Mouse (Mus musculus) hindbrain, embryonic 13.5 days (tissue): Measurements from ENCODE around the gene Xkr8. TPM values are rescaled to one million over a fixed set of nuclear protein-coding genes. Genes with fewer than 3 reads are reported as not detected.

ENCODE experiments used
- ATAC-seq: fragments of 200-750 bp; cut with Nextera tagmentation; 2 replicates; pipeline ENCODE4 v1.8.0; 2017; ENCODE audit warnings: moderate TSS enrichment; ENCODE audit not compliant: low FRiP score
- H3K27ac ChIP-seq: fragments of 300-500 bp; sonication (generic); 2 replicates; pipeline ENCODE4 v1.5.1; 2015; ENCODE audit warnings: inconsistent platforms, mild to moderate bottlenecking, moderate library complexity
- H3K27me3 ChIP-seq: fragments of 300-500 bp; sonication (generic); 2 replicates; pipeline ENCODE4 v1.6.1; 2015; ENCODE audit warnings: mild to moderate bottlenecking, inconsistent platforms
- H3K36me3 ChIP-seq: fragments of 300-500 bp; sonication (generic); 2 replicates; pipeline ENCODE4 v1.6.1; 2015; ENCODE audit warnings: mild to moderate bottlenecking, inconsistent platforms
- H3K4me1 ChIP-seq: fragments of 300-500 bp; sonication (generic); replicated peaks from 2 replicates; pipeline ENCODE4 v1.6.1; 2015; ENCODE audit warnings: inconsistent platforms
- H3K4me2 ChIP-seq: fragments of 300-500 bp; sonication (generic); 2 replicates; pipeline ENCODE4 v1.6.1; 2015; ENCODE audit warnings: inconsistent platforms, mild to moderate bottlenecking, moderate library complexity
- H3K4me3 ChIP-seq: fragments of 300-500 bp; sonication (generic); 2 replicates; pipeline ENCODE4 v1.5.1; 2015; ENCODE audit warnings: mild to moderate bottlenecking, inconsistent platforms
- H3K9ac ChIP-seq: fragments of 300-500 bp; sonication (generic); 2 replicates; pipeline ENCODE4 v1.6.1; 2015; ENCODE audit warnings: mild to moderate bottlenecking, inconsistent platforms
- H3K9me3 ChIP-seq: fragments of 300-500 bp; sonication (generic); 2 replicates; pipeline ENCODE4 v1.6.1; 2016; ENCODE audit warnings: inconsistent platforms
- WGBS: fragments of 180-500 bp; shearing (Covaris S2); methylation state at CpG from one replicate; pipeline ENCODE4 v1.1.7; 2015; 5-methylcytosine and 5-hydroxymethylcytosine counted together
- polyA plus RNA-seq: library from polyadenylated mRNA; unstranded; fragments of >200 nt; fragmentation: Nextera tagmentation; extraction: Ambion mirVana; gene quantifications from 2 replicates; pipeline ENCODE4 v1.2.1, GENCODE M21; 2015

Gene Xkr8
- polyA plus RNA-seq, 1 experiment from 2014 or later: 6.1 TPM

DNA sequence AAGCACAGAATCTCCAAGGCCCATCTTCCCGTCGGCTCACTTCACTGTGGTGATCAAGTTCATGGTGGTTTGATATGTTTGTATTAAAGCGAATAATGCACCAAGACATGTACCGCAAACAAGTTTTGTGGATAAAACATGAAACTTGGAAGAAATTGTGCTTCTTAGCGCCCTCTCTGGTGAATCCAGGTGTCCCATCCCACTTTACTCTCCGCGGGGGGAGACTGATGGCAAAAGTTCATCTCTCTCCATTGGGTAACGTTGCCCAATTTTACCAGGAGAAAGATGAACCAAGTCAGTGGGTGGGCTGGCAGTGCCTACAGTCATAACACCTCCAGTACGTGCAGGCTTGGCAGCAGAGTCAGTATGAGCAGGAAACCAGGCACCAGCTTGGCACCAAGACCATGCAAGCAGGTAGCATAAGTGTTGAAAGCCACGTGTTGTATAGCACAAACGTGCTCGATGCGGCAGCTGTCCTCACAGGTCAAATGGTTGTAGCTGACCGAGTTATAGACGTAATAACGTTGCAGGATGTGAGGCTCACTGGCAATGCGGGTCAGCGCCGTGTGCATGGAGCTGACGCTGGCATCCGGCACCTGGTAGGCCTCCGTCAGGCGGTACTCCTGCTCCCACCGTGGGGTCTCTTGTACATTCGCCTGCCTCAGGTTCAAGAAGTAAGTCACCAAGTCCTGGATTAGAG is 875 bp upstream of the Xkr8 start:
- ATAC-seq: no peak
- Histone ChIP-seq H3K4me1 (peaks cover 11% of the 10 kb centered on the region), H3K9ac (no peak overlapping the region), H3K27ac (no peak overlapping the region), H3K4me2 (no peak overlapping the region), H3K4me3 (no peak overlapping the region), H3K9me3 (no peaks in the 10 kb centered on the region), H3K27me3 (no peaks in the 10 kb centered on the region), H3K36me3 (peaks cover 2% of the 10 kb centered on the region)
- WGBS: 92% methylated on average over 25 of the region's 25 CpGs

DNA sequence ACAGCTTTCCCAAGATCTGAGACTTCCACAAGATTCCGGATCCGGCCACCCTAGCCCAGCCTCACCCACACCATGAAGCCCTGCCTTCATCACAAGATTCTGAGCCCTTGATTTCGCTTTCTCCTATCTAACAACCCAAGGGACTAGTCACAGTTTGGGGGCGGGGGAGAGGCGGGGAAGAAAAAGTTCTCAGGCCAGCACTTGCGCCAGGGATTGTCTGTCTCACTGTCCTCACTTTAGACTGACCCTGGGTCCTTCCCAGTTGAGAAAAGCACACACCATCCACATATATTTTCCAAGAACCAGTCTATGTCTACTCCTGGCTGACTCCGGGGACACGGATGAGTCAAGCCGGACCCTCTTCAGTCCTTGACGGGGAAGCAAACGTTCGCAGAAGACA is 730 bp downstream of the Xkr8 start:
- peak overlapping the region; percentile 87 for H3K4me2 ChIP-seq
- H3K9ac ChIP-seq: peak overlapping the region; percentile 80
- peak overlapping the region; percentile 62 for H3K4me3 ChIP-seq
- H3K36me3 ChIP-seq: peaks cover 18% of the 10 kb centered on the region
- no peak overlapping the region for H3K27ac ChIP-seq
- H3K9me3 ChIP-seq: no peaks in the 10 kb centered on the region
- no peak for ATAC-seq
- no peaks in the 10 kb centered on the region for H3K27me3 ChIP-seq
- WGBS: 48% methylated on average over 12 of the region's 12 CpGs
- H3K4me1 ChIP-seq: peaks cover 11% of the 10 kb centered on the region

DNA sequence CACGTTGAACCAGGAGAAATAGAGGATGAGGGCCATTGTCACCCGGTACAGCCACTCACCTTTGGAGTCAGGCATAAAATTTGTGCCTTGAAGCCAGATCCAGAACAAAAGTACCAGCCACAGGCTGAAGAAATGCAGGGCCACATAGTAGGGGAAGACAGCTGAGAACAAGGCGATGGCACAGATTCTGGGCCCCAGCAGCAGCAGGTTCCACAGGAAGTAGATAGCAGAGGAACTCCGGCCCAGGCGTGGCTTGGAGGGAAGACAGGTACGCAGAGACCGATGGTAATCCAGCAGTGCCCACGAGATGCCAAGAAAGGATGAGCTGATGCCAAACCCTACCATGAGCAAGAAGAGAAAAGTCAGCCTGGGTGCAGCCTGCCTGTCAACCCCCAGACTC is 4.1 kb downstream of the Xkr8 start:
- 90% methylated on average over 8 of the region's 8 CpGs for WGBS
- H3K36me3 ChIP-seq: peaks cover 45% of the 10 kb centered on the region
- no peak overlapping the region for H3K9ac ChIP-seq
- ATAC-seq: no peak
- H3K4me2 ChIP-seq: no peak overlapping the region
- no peaks in the 10 kb centered on the region for H3K27me3 ChIP-seq
- no peaks in the 10 kb centered on the region for H3K9me3 ChIP-seq
- no peak overlapping the region for H3K27ac ChIP-seq
- H3K4me3 ChIP-seq: no peak overlapping the region
- H3K4me1 ChIP-seq: peaks cover 11% of the 10 kb centered on the region

DNA sequence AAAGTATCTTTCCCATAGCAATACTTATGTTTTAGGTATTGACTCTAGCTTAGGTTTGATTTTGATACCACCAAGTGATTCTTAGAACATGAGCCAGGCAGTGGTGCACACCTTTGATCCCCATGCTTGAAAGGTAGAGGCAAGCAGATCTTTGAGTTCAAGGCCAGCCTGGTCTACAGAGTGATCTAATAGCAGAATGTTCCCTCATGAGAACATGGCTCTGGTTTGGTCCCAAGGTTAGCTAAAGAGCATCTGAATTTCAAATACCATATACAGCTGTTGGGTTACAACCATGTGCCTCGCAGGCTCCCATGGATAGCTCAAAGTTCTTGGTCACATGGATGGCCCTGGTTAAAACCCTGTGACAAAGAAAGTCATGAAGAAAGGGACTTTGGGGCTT is 14.1 kb downstream of the Xkr8 start:
- Histone ChIP-seq H3K36me3 (peaks cover 79% of the 10 kb centered on the region), H3K9ac (no peak overlapping the region), H3K4me1 (no peaks in the 10 kb centered on the region), H3K27me3 (no peaks in the 10 kb centered on the region), H3K9me3 (no peaks in the 10 kb centered on the region), H3K4me3 (no peak overlapping the region), H3K27ac (no peak overlapping the region), H3K4me2 (no peak overlapping the region)
- no peak for ATAC-seq
- WGBS: 94% methylated on average over 1 of the region's 1 CpGs

DNA sequence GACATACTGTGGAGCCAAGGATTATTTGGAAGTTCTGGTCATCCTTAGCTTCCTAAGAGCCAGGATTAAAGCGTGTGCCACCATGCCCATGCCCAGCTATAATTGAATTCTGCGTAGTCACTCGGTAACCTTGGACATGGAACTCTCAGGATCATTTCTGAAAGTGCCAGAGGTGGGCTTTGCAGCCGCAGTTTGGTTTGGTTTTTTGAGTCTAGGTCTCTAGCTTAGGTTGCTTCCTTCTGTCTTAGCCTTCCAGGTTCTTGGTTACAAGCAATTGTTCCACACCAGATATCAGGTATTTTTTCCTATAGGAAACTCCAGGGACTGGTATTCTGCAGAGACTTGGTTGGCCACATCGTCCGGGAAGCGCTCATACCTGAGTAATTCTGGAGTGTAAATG is 19.2 kb downstream of the Xkr8 start:
- no peak overlapping the region for H3K27ac ChIP-seq
- H3K9me3 ChIP-seq: no peaks in the 10 kb centered on the region
- no peak for ATAC-seq
- H3K27me3 ChIP-seq: no peaks in the 10 kb centered on the region
- no peaks in the 10 kb centered on the region for H3K4me1 ChIP-seq
- H3K36me3 ChIP-seq: peaks cover 78% of the 10 kb centered on the region
- no peak overlapping the region for H3K4me2 ChIP-seq
- 96% methylated on average over 7 of the region's 7 CpGs for WGBS
- H3K9ac ChIP-seq: no peak overlapping the region
- no peak overlapping the region for H3K4me3 ChIP-seq

DNA sequence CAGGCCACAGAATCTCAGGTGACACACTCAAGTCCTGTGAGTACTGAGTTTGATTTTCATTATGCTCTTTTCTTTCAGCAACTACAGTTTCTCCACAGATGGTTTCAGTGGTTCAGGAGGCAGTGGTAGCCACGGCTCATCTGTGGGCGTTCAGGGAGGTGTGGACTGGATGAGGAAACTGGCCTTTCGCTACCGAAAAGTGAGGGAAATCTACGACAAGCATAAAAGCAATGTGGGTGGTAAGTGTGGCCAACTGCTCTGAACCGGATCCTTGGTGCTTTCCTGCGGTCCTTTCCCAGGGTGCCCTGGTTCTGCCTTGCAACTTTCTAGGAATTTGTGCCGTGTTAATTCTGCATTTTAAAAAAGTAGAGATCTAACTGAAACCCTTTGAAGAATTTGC is 25.5 kb downstream of the Xkr8 start:
- no peak overlapping the region for H3K4me2 ChIP-seq
- no peak overlapping the region for H3K9ac ChIP-seq
- H3K27me3 ChIP-seq: no peaks in the 10 kb centered on the region
- H3K36me3 ChIP-seq: peaks cover 88% of the 10 kb centered on the region
- WGBS: 97% methylated on average over 8 of the region's 8 CpGs
- no peaks in the 10 kb centered on the region for H3K4me1 ChIP-seq
- no peak overlapping the region for H3K4me3 ChIP-seq
- H3K27ac ChIP-seq: no peak overlapping the region
- H3K9me3 ChIP-seq: no peaks in the 10 kb centered on the region
- no peak for ATAC-seq

DNA sequence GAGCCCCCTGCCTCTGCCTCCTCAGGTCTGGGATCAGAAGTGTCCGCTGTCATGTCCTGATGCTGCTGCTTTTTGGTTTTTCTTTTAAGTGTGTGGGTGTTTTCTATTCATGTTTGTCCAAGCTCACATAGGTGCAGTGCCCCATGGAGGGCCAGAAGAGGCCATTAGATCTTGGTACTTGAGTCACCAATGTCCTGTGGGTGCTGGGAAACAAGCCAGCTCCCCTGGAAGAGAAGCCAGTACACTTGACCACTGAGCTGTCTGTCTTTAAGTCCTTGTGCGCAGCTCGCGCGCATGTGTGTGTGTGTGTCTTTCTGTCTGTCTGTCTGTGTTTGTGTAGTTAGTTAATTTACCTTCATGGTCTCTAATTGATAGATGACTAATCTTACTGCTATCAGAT is 30.3 kb downstream of the Xkr8 start:
- Histone ChIP-seq H3K4me3 (no peak overlapping the region), H3K4me2 (no peak overlapping the region), H3K27ac (no peak overlapping the region), H3K36me3 (peaks cover 73% of the 10 kb centered on the region), H3K9ac (no peak overlapping the region), H3K4me1 (no peaks in the 10 kb centered on the region), H3K27me3 (no peaks in the 10 kb centered on the region), H3K9me3 (no peaks in the 10 kb centered on the region)
- no peak for ATAC-seq
- 98% methylated on average over 5 of the region's 5 CpGs for WGBS

DNA sequence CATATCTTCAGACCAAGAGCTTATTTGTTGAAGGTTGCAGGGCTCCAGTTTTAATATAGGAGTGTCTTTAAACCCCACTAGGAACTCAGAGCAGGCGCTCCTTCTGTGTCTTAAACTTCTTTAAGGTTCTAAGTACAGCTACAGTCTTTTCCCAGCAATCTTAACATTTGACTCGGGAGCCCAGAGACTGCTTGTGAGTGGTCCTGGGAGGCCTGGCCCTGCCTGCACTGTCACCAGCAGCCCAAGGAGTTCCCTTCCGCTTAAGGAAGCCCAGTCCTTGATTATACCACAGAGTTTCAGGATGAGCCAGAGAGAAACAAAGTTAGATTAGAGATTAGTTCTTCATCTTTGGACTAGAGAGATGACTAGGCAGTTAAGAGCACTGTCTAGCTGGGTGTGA is 39.0 kb downstream of the Xkr8 start:
- H3K9me3 ChIP-seq: no peaks in the 10 kb centered on the region
- H3K4me3 ChIP-seq: no peak overlapping the region
- H3K27ac ChIP-seq: no peak overlapping the region
- WGBS: 95% methylated on average over 3 of the region's 3 CpGs
- H3K9ac ChIP-seq: no peak overlapping the region
- H3K27me3 ChIP-seq: no peaks in the 10 kb centered on the region
- H3K36me3 ChIP-seq: peaks cover 56% of the 10 kb centered on the region
- H3K4me1 ChIP-seq: no peaks in the 10 kb centered on the region
- no peak overlapping the region for H3K4me2 ChIP-seq
- ATAC-seq: no peak

DNA sequence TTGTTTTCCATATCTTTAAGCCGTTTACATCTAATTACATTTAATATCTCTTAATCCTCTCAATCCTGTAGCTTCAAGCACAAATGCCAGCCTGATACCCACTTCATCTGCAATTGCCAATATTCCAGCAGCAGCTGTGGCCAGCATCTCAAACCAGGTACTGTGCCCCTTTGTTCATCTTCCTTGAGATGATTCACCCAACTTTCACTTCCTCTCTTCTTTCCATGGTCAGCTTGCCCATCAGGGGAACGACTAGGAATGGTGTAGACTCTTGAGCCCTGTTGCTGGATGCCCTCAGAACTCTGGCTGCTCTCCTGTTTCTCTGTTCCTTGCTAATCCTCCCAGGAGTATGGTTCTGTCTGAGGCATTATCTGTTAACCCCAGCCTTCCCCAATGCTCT is 42.7 kb downstream of the Xkr8 start:
- Histone ChIP-seq H3K4me3 (no peak overlapping the region), H3K27me3 (no peaks in the 10 kb centered on the region), H3K9ac (no peak overlapping the region), H3K36me3 (peaks cover 53% of the 10 kb centered on the region), H3K9me3 (no peaks in the 10 kb centered on the region), H3K4me1 (no peaks in the 10 kb centered on the region), H3K4me2 (no peak overlapping the region), H3K27ac (no peak overlapping the region)
- 91% methylated on average over 2 of the region's 2 CpGs for WGBS
- ATAC-seq: no peak

DNA sequence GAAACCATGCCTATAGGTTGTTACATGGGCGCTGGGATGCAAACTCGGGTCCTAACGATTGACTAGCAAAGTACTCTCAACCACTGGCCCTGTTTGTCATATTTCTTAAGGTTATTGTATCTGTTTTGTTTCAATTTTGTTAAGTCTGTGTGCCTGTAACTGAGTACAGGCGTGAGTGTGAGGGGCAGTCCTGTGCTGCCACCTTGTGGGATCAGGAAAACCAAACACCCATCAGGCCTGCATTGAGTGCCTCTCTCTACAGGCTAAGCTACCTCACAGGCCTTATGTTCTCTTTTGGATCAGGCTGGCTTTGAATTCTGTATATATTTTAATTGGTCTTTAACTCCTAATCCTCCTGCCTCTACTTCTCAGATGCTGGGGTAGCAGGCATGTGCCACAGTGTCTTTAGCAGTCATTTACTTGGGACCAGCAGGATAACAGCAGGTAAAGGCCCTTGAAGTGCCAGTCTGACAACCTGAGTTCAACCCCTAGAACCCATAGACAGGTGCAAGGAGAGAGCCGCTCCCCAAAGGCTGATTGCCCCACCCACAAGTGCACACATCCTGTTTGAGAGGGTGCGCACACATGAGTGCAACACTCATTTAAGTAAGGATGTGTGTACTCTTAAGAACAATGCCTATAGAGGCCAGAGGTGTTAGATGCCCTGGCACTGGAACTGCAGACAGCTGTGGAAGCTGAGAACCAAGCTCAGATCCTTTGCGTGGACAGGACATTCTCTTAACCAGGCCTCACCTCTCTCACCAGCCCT is 55.4 kb downstream of the Xkr8 start:
- WGBS: 87% methylated on average over 7 of the region's 7 CpGs
- H3K36me3 ChIP-seq: peaks cover 55% of the 10 kb centered on the region
- H3K27me3 ChIP-seq: no peaks in the 10 kb centered on the region
- H3K9ac ChIP-seq: no peak overlapping the region
- no peaks in the 10 kb centered on the region for H3K4me1 ChIP-seq
- H3K4me3 ChIP-seq: no peak overlapping the region
- ATAC-seq: no peak
- no peak overlapping the region for H3K27ac ChIP-seq
- H3K9me3 ChIP-seq: no peaks in the 10 kb centered on the region
- H3K4me2 ChIP-seq: no peak overlapping the region

Other genes starting within 250 kb of the Xkr8 start
- gene Sesn2, start 222.0 kb downstream of the Xkr8 start, polyA plus RNA-seq: 6.6 and 8.1 TPM in 2 replicates
- 1,428 and 1,433 TPM in 2 replicates for gene Atpif1, start 198.9 kb downstream of the Xkr8 start, polyA plus RNA-seq
- 154 and 156 TPM in 2 replicates for gene Dnajc8, start 197.0 kb downstream of the Xkr8 start, polyA plus RNA-seq
- gene Ptafr, start 168.5 kb downstream of the Xkr8 start, polyA plus RNA-seq: 0.82 and 0.83 TPM in 2 replicates
- gene Eya3, start 93.6 kb downstream of the Xkr8 start, polyA plus RNA-seq: 17.0 and 17.1 TPM in 2 replicates
- 0.71 and 0.82 TPM in 2 replicates for gene Smpdl3b, start 24.7 kb upstream of the Xkr8 start, polyA plus RNA-seq
- 41.2 and 41.8 TPM in 2 replicates for gene Rpa2, start 35.8 kb upstream of the Xkr8 start, polyA plus RNA-seq
- gene Themis2, start 63.8 kb upstream of the Xkr8 start, polyA plus RNA-seq: 0.70 and 0.77 TPM in 2 replicates
- 48.5 and 50.9 TPM in 2 replicates for gene Ppp1r8, start 110.6 kb upstream of the Xkr8 start, polyA plus RNA-seq
- gene Stx12, start 152.0 kb upstream of the Xkr8 start, polyA plus RNA-seq: 141 and 144 TPM in 2 replicates
- 38.7 and 38.9 TPM in 2 replicates for gene Fam76a, start 190.0 kb upstream of the Xkr8 start, polyA plus RNA-seq
- 0.13 TPM in 1 of 2 replicates, not detected in the other for gene Fgr, start 241.5 kb upstream of the Xkr8 start, polyA plus RNA-seq